Mouse (Mus musculus) liver, embryonic 14.5 days (tissue): Measurements from ENCODE around the gene Esr2.

ENCODE experiments used
- CTCF ChIP-seq: IDR thresholded peaks from 2 replicates; pipeline ENCODE4 v1.5.1; 2016; ENCODE audit warnings: antibody characterized with exemption, low read depth, control low read depth
- EP300 ChIP-seq: IDR thresholded peaks from 2 replicates; pipeline ENCODE4 v1.6.1; 2016; ENCODE audit warnings: antibody characterized with exemption, low read depth

DNA sequence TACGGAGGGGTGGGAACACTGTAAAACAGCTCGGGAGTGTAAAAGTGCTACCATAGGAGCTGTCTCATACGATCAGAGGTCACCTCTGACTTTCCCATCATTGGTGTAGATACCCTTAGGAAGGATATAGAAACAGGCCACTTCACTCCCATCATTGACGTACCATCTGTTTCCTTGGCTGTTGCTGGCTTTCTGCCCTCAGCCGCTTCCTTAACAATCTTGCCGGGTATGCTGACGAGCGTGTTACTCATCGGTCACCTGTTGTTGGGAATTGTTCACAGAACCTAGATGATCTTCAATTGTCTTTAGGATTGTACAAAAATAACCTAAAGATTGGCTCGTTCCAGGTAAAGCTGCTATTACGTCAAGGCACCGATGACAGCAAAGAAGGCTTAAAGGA lies 74.4 kb downstream of the Esr2 start:
- TF ChIP-seq CTCF (no peak), EP300 (no peak)
